Mouse (Mus musculus) T-helper 1 cell (primary cell): ENCODE measurements at regions not wholly inside any gene's neighbourhood (a gene's known extent, or its start where the extent isn't known, plus 50 kb on each side); places are given as distances from the start of the nearest gene placed in this dataset.

Experiments
- in situ Hi-C: fragments of 300-600 bp; cut with MboI, MseI; formaldehyde crosslinking; loops from one replicate; pipeline ENCODE4 v1.15.1; 2025; ENCODE audit warnings: high pct_unique_total_duplicates

- in situ Hi-C loops = no loop called here
Observed at GRCm38 (mm10) chr10:65845096-65845624, 1250.8 kb upstream of the Jmjd1c start.

- in situ Hi-C loops = no loop called here
Observed at GRCm38 (mm10) chr10:65846136-65846535, 1249.8 kb upstream of the Jmjd1c start.

GRCm38 (mm10) chr10:65847622-65848021, 1248.3 kb upstream of the Jmjd1c start:
- in situ Hi-C loops = no loop called here

- in situ Hi-C loops = no loop called here
Observed at GRCm38 (mm10) chr10:65889881-65890280, 1206.0 kb upstream of the Jmjd1c start.

- in situ Hi-C loops = loop anchor here (10.0 kb wide), 1 partner anchor 387 kb away; no protein-coding TSS in a partner anchor
Observed at GRCm38 (mm10) chr10:65907571-65907970, 1188.4 kb upstream of the Jmjd1c start.

- in situ Hi-C loops = no loop called here
Observed at GRCm38 (mm10) chr10:65912518-65912917, 1183.4 kb upstream of the Jmjd1c start.

- in situ Hi-C loops = no loop called here
Observed at GRCm38 (mm10) chr10:65932077-65932476, 1163.8 kb upstream of the Jmjd1c start.

GRCm38 (mm10) chr10:65948587-65948986, 1147.3 kb upstream of the Jmjd1c start:
- in situ Hi-C loops = no loop called here

GRCm38 (mm10) chr10:65962441-65962840, 1133.5 kb upstream of the Jmjd1c start:
- in situ Hi-C loops = no loop called here

GRCm38 (mm10) chr10:65969770-65970169, 1126.2 kb upstream of the Jmjd1c start:
- in situ Hi-C loops = no loop called here
